Mouse (Mus musculus): Measurements from ENCODE around the gene Unc80.

GRCm38 (mm10) chr1:66561636-66562270 lies 93.6 kb downstream of the Unc80 start:
- TF ChIP-seq CTCF (IDR thresholded peaks at IDR 0.05; ENCODE audit: extremely low read depth, insufficient read depth, insufficient read length, insufficient replicate concordance) (no peak), POLR2A (IDR thresholded peaks at IDR 0.05; ENCODE audit: low read depth, low read length) (no peak)
